In the genomic region with DNA sequence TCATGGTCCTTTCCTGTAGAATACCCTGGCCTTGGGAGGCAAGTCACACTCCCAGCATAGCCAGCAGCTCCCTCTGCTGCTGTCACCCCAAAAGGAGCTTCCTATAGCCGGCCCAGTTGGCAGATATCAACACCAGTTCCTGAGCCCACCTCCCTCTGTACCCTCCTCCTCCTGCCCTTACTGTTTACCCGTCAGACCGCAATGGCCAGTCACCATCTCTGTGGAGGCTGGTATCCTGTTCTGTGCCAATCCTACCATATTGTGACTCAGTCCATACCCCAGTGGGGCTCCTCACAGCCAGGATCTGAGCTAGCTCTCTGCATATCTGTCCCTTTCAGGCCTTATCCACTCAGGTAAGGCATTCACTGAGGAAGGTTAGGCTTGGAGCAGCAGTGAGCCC, we compare ENCODE assay signal across 18 mouse cellular contexts.
"Had no signal": no experiment of that assay in that cellular context is flagged by ENCODE, and none has a peak within 500 bp of the region (broad histone marks: within the 10 kb centered on the region; RNA-seq: fewer than 3 reads in every experiment).

No protein-coding gene starts in this region.

- H3K4me3 ChIP-seq: midbrain, embryonic 10.5 days; midbrain, embryonic 12.5 days; myocyte; neural tube, embryonic 13.5 days; neural tube, embryonic 15.5 days had no signal

- H3K27ac ChIP-seq: midbrain, embryonic 10.5 days; midbrain, embryonic 12.5 days; neural tube, embryonic 13.5 days; neural tube, embryonic 15.5 days had no signal

- H3K27me3 ChIP-seq: midbrain, embryonic 12.5 days; neural tube, embryonic 13.5 days; neural tube, embryonic 15.5 days had no signal

- DNase-seq: lung, adult 18-20 months; lung, embryonic 14.5 days; lung, postnatal 10 days; lung, postnatal 4 days; midbrain, embryonic 14.5 days; retina, postnatal 1 day; right cerebral cortex, adult 18-20 months; right cerebral cortex, postnatal 25 days; right cerebral cortex, postnatal 4 days; spleen, adult 18-20 months; thymus, adult 18-20 months; thymus, postnatal 14 days; thymus, postnatal 36 days had no signal

- H3K4me1 ChIP-seq: midbrain, embryonic 10.5 days; midbrain, embryonic 12.5 days; neural tube, embryonic 13.5 days; neural tube, embryonic 15.5 days had no signal
